Mouse (Mus musculus): ENCODE measurements around the gene Rpgr. TPM values are rescaled to one million over a fixed set of nuclear protein-coding genes. Genes with fewer than 3 reads are reported as not detected.

Rpgr gene
- 0.24 TPM in 1 of 2 replicates, not detected in the other for polyA plus RNA-seq (2012; ENCODE audit: low replicate concordance)

DNA sequence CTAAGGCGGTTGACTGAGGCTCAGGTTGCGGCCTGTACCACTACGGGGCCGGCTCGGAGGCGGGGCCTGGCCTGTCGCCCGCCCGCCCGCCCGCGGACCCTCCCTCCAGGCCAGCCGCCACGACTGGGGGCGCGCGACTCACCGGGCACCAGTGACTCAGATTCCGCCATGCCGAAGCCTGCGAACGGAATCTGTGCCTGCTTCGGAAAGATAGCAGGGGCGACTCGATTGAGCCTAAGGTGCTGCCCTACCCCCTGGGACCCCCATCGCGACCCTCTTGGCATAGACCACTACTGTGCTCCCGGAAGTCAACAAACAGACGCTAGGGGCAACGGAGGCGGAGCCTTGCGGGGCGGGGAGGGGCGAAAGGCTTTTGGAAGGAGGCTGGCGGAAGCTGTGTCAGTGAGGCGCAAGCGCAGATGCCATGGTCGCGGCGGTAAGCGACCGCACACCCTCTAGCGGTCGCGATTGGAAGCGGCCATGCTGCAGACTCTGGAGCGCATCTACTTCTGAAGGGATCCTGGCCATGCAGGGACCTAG is at the start of gene Rpgr:
TSS of gene Rpgr (minus strand) at position 511 of the 540 bp plus-strand sequence.

DNA sequence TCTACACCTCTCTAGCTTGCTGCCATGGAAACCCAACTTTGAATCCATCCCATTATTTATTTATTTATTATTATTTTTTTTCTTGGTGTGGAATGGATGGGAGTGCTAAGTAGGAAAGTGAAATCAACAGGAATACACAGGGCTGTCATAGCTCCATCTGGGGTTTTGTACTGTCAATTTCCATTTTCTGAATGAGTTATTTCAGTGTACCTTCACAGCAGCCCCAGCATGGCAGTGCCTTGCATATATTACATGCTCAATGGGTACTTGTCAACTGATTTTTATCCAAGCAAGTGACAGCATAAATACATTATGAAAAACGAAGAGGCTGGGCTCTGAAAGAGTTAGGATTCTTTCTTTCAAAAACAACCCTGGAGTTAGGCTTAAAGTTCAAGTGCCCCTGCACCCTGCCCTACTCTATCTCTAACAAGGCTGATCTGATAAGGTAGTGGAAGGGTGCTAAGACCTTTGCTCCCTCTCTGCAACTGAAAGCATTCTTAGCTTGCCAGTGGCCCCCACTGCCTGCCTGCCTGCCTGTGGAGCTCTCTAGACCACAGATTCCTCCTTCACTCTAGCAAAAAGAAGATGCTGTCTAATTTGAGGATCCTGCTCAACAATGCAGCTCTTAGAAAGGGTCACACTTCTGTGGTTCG is 35.3 kb upstream of the Rpgr start, which contains the start of gene Otc:
TSS of gene Otc (plus strand) at position 454 of the 653 bp plus-strand sequence.

DNA sequence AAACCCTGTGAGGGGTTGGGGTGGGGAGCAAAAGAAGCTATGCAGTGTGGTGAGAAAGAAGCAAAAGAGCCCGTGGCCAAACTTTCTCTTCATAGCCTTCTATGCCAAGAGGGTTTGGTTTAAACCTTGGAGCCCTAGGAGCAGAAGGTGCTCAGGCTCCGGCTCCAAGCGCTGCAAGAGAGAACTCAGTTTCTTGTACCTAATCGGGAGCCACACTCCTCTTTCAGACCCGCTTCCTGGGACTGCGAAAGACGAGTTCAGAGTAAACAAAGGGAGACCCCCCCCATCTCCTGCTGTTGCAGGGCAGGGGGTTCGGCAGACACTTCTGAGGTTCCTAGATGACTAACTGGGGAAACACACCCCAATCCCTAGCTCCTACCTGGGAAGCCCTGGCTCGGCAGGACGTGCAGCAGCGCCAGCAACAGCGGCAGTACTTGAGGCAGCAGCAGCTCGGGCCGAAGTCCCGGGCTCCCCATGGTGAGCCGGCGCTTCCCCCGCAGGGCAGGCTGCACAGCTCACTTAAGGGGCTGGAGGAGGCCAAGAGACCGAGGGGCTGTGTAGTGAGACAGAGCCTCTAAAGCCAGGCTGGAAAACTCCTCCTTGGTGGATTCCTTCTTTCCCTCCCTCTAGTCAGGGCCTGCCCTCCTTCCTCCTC is 99.5 kb downstream of the Rpgr start, which contains the start of gene Srpx:
TSS of gene Srpx (minus strand) at position 645 of the 655 bp plus-strand sequence.

Other genes starting within 250 kb of the Rpgr start
- gene Srpx, start 99.2 kb downstream of the Rpgr start, polyA plus RNA-seq (2012; ENCODE audit: low replicate concordance) = not detected in 2 replicates
- gene Otc, start 35.4 kb upstream of the Rpgr start, polyA plus RNA-seq (2012; ENCODE audit: low replicate concordance) = not detected in 2 replicates